Mouse (Mus musculus): ENCODE measurements around the gene Dock1. TPM values are rescaled to one million over a fixed set of nuclear protein-coding genes. Genes with fewer than 3 reads are reported as not detected.

Dock1 gene
- polyA plus RNA-seq, 1 experiment from 2014 or later, result 7.9 TPM

GRCm38 (mm10) chr7:135194190-135194589 is 523.7 kb downstream of the Dock1 start:
- H3K27me3 ChIP-seq (replicated peaks; ENCODE audit: control insufficient read depth, insufficient read depth, low read length), result no peaks in the 10 kb centered on the region
- 93% methylated on average over 3 of the region's 3 CpGs for WGBS
- H3K9me3 ChIP-seq (replicated peaks; ENCODE audit: control insufficient read depth, low read length), result no peaks in the 10 kb centered on the region

GRCm38 (mm10) chr7:135195631-135196030 is 525.2 kb downstream of the Dock1 start:
- WGBS, result 98% methylated on average over 2 of the region's 2 CpGs
- DNase-seq (ENCODE audit: low spot score), result no peak
- Histone ChIP-seq H3K9me3 (replicated peaks; ENCODE audit: control insufficient read depth, low read length) (no peaks in the 10 kb centered on the region), H3K4me1 (ENCODE audit: control insufficient read depth, insufficient read depth, low read length) (no peaks in the 10 kb centered on the region), H3K4me3 (ENCODE audit: low read depth, low read length) (no peak overlapping the region), H3K36me3 (ENCODE audit: control insufficient read depth, insufficient read depth, low read length) (no peaks in the 10 kb centered on the region), H3K9ac (ENCODE audit: low read length) (no peak overlapping the region), H3K27me3 (replicated peaks; ENCODE audit: control insufficient read depth, insufficient read depth, low read length) (no peaks in the 10 kb centered on the region), H3K4me2 (ENCODE audit: low read length) (no peak overlapping the region), H3K27ac (ENCODE audit: low read depth, low read length) (no peak overlapping the region)
- no peak for ATAC-seq

More at GRCm38 (mm10) chr7:135194190-135194589, 523.7 kb downstream of the Dock1 start:
- no peaks in the 10 kb centered on the region for H3K4me1 ChIP-seq (ENCODE audit: control insufficient read depth, insufficient read depth, low read length)
- no peak overlapping the region for H3K9ac ChIP-seq (ENCODE audit: low read length)
- DNase-seq (ENCODE audit: low spot score), result no peak
- H3K4me2 ChIP-seq (ENCODE audit: low read length), result no peak overlapping the region
- no peaks in the 10 kb centered on the region for H3K36me3 ChIP-seq (ENCODE audit: control insufficient read depth, insufficient read depth, low read length)
- ATAC-seq, result no peak
- H3K27ac ChIP-seq (ENCODE audit: low read depth, low read length), result no peak overlapping the region
- H3K4me3 ChIP-seq (ENCODE audit: low read depth, low read length), result no peak overlapping the region

GRCm38 (mm10) chr7:135196828-135197227 is 526.4 kb downstream of the Dock1 start:
- Histone ChIP-seq H3K27me3 (replicated peaks; ENCODE audit: control insufficient read depth, insufficient read depth, low read length) (no peaks in the 10 kb centered on the region), H3K27ac (ENCODE audit: low read depth, low read length) (no peak overlapping the region), H3K4me2 (ENCODE audit: low read length) (no peak overlapping the region), H3K4me3 (ENCODE audit: low read depth, low read length) (no peak overlapping the region), H3K9ac (ENCODE audit: low read length) (no peak overlapping the region), H3K4me1 (ENCODE audit: control insufficient read depth, insufficient read depth, low read length) (no peaks in the 10 kb centered on the region), H3K9me3 (replicated peaks; ENCODE audit: control insufficient read depth, low read length) (no peaks in the 10 kb centered on the region), H3K36me3 (ENCODE audit: control insufficient read depth, insufficient read depth, low read length) (no peaks in the 10 kb centered on the region)
- DNase-seq (ENCODE audit: low spot score) (no peak), ATAC-seq (no peak)
- WGBS, result 92% methylated on average over 10 of the region's 10 CpGs

- Histone ChIP-seq H3K9me3 (replicated peaks; ENCODE audit: control insufficient read depth, low read length) (no peaks in the 10 kb centered on the region), H3K4me3 (ENCODE audit: low read depth, low read length) (no peak overlapping the region), H3K27ac (ENCODE audit: low read depth, low read length) (no peak overlapping the region), H3K9ac (ENCODE audit: low read length) (no peak overlapping the region), H3K4me1 (ENCODE audit: control insufficient read depth, insufficient read depth, low read length) (no peaks in the 10 kb centered on the region), H3K4me2 (ENCODE audit: low read length) (no peak overlapping the region), H3K36me3 (ENCODE audit: control insufficient read depth, insufficient read depth, low read length) (no peaks in the 10 kb centered on the region), H3K27me3 (replicated peaks; ENCODE audit: control insufficient read depth, insufficient read depth, low read length) (no peaks in the 10 kb centered on the region)
- peak; percentile 51 for DNase-seq (ENCODE audit: low spot score)
- ATAC-seq, result no peak
Measured at GRCm38 (mm10) chr7:135203920-135204319, 533.5 kb downstream of the Dock1 start.

- ATAC-seq (no peak), DNase-seq (ENCODE audit: low spot score) (no peak)
- no peaks in the 10 kb centered on the region for H3K9me3 ChIP-seq (replicated peaks; ENCODE audit: control insufficient read depth, low read length)
- H3K4me3 ChIP-seq (ENCODE audit: low read depth, low read length), result no peak overlapping the region
- H3K9ac ChIP-seq (ENCODE audit: low read length), result no peak overlapping the region
- no peaks in the 10 kb centered on the region for H3K4me1 ChIP-seq (ENCODE audit: control insufficient read depth, insufficient read depth, low read length)
- no peak overlapping the region for H3K27ac ChIP-seq (ENCODE audit: low read depth, low read length)
- no peak overlapping the region for H3K4me2 ChIP-seq (ENCODE audit: low read length)
- 83% methylated on average over 5 of the region's 5 CpGs for WGBS
- no peaks in the 10 kb centered on the region for H3K27me3 ChIP-seq (replicated peaks; ENCODE audit: control insufficient read depth, insufficient read depth, low read length)
- H3K36me3 ChIP-seq (ENCODE audit: control insufficient read depth, insufficient read depth, low read length), result no peaks in the 10 kb centered on the region
Measured at GRCm38 (mm10) chr7:135205111-135205510, 534.7 kb downstream of the Dock1 start.

GRCm38 (mm10) chr7:135208947-135209567 is 538.6 kb downstream of the Dock1 start:
- Histone ChIP-seq H3K4me1 (ENCODE audit: control insufficient read depth, insufficient read depth, low read length) (no peaks in the 10 kb centered on the region), H3K9ac (ENCODE audit: low read length) (no peak overlapping the region), H3K4me2 (ENCODE audit: low read length) (no peak overlapping the region), H3K27ac (ENCODE audit: low read depth, low read length) (no peak overlapping the region), H3K27me3 (replicated peaks; ENCODE audit: control insufficient read depth, insufficient read depth, low read length) (no peaks in the 10 kb centered on the region), H3K36me3 (ENCODE audit: control insufficient read depth, insufficient read depth, low read length) (no peaks in the 10 kb centered on the region), H3K4me3 (ENCODE audit: low read depth, low read length) (no peak overlapping the region), H3K9me3 (replicated peaks; ENCODE audit: control insufficient read depth, low read length) (no peaks in the 10 kb centered on the region)
- ATAC-seq (no peak), DNase-seq (ENCODE audit: low spot score) (no peak)
- 75% methylated on average over 6 of the region's 6 CpGs for WGBS

GRCm38 (mm10) chr7:135210296-135210695 is 539.8 kb downstream of the Dock1 start:
- H3K4me2 ChIP-seq (ENCODE audit: low read length), result no peak overlapping the region
- H3K9me3 ChIP-seq (replicated peaks; ENCODE audit: control insufficient read depth, low read length), result no peaks in the 10 kb centered on the region
- no peaks in the 10 kb centered on the region for H3K4me1 ChIP-seq (ENCODE audit: control insufficient read depth, insufficient read depth, low read length)
- H3K36me3 ChIP-seq (ENCODE audit: control insufficient read depth, insufficient read depth, low read length), result no peaks in the 10 kb centered on the region
- no peak overlapping the region for H3K9ac ChIP-seq (ENCODE audit: low read length)
- ATAC-seq, result no peak
- DNase-seq (ENCODE audit: low spot score), result no peak
- H3K27me3 ChIP-seq (replicated peaks; ENCODE audit: control insufficient read depth, insufficient read depth, low read length), result no peaks in the 10 kb centered on the region
- H3K4me3 ChIP-seq (ENCODE audit: low read depth, low read length), result no peak overlapping the region
- no peak overlapping the region for H3K27ac ChIP-seq (ENCODE audit: low read depth, low read length)

GRCm38 (mm10) chr7:135210831-135211230 is 540.4 kb downstream of the Dock1 start:
- Histone ChIP-seq H3K27ac (ENCODE audit: low read depth, low read length) (no peak overlapping the region), H3K36me3 (ENCODE audit: control insufficient read depth, insufficient read depth, low read length) (no peaks in the 10 kb centered on the region), H3K9ac (ENCODE audit: low read length) (no peak overlapping the region), H3K4me3 (ENCODE audit: low read depth, low read length) (no peak overlapping the region), H3K4me1 (ENCODE audit: control insufficient read depth, insufficient read depth, low read length) (no peaks in the 10 kb centered on the region), H3K9me3 (replicated peaks; ENCODE audit: control insufficient read depth, low read length) (no peaks in the 10 kb centered on the region), H3K4me2 (ENCODE audit: low read length) (no peak overlapping the region), H3K27me3 (replicated peaks; ENCODE audit: control insufficient read depth, insufficient read depth, low read length) (no peaks in the 10 kb centered on the region)
- WGBS, result 81% methylated on average over 2 of the region's 2 CpGs
- no peak for DNase-seq (ENCODE audit: low spot score)
- ATAC-seq, result no peak

GRCm38 (mm10) chr7:135212505-135212904 is 542.1 kb downstream of the Dock1 start:
- no peak for DNase-seq (ENCODE audit: low spot score)
- no peak overlapping the region for H3K27ac ChIP-seq (ENCODE audit: low read depth, low read length)
- H3K4me1 ChIP-seq (ENCODE audit: control insufficient read depth, insufficient read depth, low read length), result no peaks in the 10 kb centered on the region
- H3K9ac ChIP-seq (ENCODE audit: low read length), result no peak overlapping the region
- no peaks in the 10 kb centered on the region for H3K27me3 ChIP-seq (replicated peaks; ENCODE audit: control insufficient read depth, insufficient read depth, low read length)
- no peak overlapping the region for H3K4me3 ChIP-seq (ENCODE audit: low read depth, low read length)
- ATAC-seq, result no peak
- H3K36me3 ChIP-seq (ENCODE audit: control insufficient read depth, insufficient read depth, low read length), result no peaks in the 10 kb centered on the region
- 76% methylated on average over 2 of the region's 2 CpGs for WGBS
- H3K4me2 ChIP-seq (ENCODE audit: low read length), result no peak overlapping the region
- no peaks in the 10 kb centered on the region for H3K9me3 ChIP-seq (replicated peaks; ENCODE audit: control insufficient read depth, low read length)

All from forebrain, embryonic 14.5 days (tissue).